Mouse (Mus musculus): ENCODE measurements around the gene Anapc16.
"Not testable (repeated sequence)": the region's sequence is repeated elsewhere in the genome, so short reads cannot be mapped to it uniquely, and the experiment has no call there.

Anapc16 gene

DNA sequence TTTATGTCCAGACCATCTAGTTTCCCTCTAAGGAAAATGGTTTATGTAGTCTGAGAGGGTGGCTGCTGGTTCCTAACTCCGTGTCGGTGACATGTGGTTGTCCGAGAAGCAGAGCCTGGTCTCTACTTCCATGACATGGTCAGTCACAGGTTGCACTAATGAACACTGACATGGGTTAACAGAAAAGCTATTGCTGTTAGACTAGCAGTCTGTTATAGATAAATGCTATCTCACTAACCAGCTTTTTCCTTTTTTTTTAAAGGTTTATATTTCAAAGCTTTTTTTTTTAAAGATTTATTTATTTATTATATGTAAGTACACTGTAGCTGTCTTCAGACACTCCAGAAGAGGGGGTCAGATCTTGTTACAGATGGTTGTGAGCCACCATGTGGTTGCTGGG lies 3.9 kb downstream of the Anapc16 start:
- no peak for DNase-seq (ENCODE audit: low spot score)

DNA sequence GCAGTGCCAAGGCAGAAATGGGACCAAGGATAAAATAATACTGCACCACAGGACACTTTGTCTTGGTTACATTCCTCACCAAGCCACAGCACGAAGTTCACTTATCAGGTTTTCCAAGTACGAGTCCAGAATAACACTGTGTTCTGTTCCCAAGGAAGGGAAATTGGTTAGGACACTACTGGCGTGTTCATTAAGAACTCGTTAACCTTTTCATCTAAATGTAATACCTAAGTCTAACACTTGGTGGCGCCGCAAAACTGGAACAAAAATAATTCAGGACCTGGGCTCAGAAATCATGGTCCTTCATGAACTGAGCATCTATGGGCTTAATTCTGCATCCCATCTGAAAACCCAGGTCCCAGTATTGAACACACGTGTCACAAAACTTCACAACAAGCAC lies 5.3 kb downstream of the Anapc16 start:
- no peak for DNase-seq (ENCODE audit: low spot score)

- DNase-seq (ENCODE audit: low spot score): no peak
These were observed 7.0 kb downstream of the Anapc16 start for GRCm38 (mm10) chr10:59995889-59996288.

GRCm38 (mm10) chr10:59993813-59994212 lies 9.1 kb downstream of the Anapc16 start:
- DNase-seq (ENCODE audit: low spot score): not testable (repeated sequence)

DNA sequence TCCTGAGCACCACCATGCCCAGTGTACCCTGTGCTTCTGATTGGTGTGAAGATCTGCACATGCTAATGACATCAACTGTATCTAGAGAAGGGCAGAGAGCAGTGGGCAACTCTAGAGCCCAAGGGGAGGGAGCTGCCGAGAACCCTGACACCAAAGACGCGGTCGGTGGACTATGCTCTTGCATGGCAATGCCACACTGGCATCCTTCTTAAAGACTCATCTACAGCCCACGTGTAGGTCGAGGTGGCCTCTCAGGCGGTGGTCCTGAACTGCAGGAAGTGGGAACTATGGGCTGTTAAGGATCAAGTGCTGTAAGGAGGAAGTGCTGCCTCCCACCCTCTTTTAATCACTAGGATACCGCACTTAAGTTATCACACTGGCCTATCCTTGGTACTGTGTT lies 10.9 kb downstream of the Anapc16 start:
- no peak for DNase-seq (ENCODE audit: low spot score)

GRCm38 (mm10) chr10:59991262-59991880 lies 11.6 kb downstream of the Anapc16 start:
- DNase-seq (ENCODE audit: low spot score): no peak

DNA sequence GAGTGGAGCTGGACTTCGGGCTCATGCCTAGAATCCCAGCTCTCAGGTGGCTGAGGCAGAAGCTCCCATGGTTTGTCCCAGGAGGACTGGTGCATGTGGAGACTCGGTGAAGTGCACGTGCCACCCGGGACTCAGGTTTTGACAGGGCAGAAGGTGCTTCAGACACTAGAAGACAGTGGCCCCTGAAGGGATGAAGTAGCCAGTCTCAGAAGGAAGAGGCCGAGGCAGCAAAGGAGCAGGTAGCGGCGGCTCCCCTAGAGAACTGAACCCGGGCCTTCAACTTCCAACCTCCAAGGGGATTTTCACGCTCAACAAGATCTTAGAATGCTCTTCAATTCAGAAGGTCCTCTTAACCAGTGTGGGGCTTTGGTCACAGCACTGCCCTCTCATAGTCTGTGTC lies 12.5 kb downstream of the Anapc16 start:
- no peak for DNase-seq (ENCODE audit: low spot score)

DNA sequence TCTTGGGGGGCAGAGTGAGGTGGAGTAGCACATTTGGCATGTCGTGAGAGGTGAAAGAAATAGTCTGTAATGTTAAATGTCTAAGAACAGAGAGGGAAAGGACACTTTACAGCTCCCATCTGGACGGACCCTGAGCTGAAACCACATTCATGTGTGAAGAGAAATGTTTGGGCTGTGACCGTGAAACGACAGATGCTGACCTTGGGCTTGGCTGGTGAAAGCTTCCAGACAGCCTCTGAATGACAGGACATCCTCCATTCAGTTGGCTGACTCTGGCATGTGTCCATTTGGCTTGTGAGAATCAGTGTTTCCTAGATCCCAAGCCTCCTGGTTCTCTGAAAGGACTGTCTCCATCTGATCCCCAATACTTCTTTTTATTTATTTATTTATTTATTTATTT lies 14.9 kb downstream of the Anapc16 start:
- DNase-seq (ENCODE audit: low spot score): no peak

- DNase-seq (ENCODE audit: low spot score): no peak
These were observed 20.5 kb downstream of the Anapc16 start for GRCm38 (mm10) chr10:59982379-59982873.

GRCm38 (mm10) chr10:59981792-59982191 lies 21.1 kb downstream of the Anapc16 start:
- DNase-seq (ENCODE audit: low spot score): no peak

DNA sequence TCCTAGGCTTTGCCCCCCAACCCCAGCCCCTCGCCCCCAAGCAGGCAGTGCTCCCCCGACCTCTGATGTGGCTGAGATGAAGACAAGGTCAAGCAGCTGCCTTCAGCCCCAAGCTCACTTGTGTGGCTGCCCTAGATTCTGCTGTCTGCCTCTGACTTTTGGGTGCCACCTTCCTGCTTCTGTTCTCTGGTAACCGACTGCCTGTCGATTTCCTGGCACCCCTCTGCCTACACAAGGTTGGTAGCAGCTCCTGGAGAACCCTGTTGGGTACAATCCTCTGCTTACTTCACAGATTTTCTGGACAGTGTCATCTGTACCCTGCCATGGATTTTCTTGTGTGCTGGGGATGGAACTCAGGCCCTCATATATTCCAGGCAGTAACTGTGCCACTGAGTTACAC lies 21.6 kb downstream of the Anapc16 start:
- DNase-seq (ENCODE audit: low spot score): no peak

DNA sequence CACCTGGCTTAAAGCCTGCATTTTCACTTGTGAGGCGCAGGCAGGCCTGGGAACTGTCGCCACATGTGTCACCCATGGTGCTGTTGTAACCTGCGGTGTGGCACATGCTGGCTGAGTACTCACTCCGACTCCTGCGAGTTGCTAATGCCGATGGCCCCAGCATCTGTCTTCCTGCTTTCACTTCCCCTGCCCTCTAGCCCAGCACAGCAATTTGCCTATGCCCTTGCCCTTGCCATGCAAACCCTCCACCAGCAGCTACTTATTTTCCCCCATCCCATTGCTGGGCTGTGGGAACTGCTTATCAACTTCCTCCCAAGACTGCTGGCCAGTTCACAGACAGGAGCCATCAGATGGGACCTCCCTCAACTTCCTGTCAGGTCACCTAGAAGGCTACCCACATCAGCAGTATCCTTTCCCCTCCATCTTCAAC lies 22.1 kb downstream of the Anapc16 start:
- DNase-seq (ENCODE audit: low spot score): no peak

- DNase-seq (ENCODE audit: low spot score): no peak
These were observed 23.8 kb downstream of the Anapc16 start for GRCm38 (mm10) chr10:59978873-59979743.

- no peak for DNase-seq (ENCODE audit: low spot score)
These were observed 24.5 kb downstream of the Anapc16 start for GRCm38 (mm10) chr10:59978401-59978800.

DNA sequence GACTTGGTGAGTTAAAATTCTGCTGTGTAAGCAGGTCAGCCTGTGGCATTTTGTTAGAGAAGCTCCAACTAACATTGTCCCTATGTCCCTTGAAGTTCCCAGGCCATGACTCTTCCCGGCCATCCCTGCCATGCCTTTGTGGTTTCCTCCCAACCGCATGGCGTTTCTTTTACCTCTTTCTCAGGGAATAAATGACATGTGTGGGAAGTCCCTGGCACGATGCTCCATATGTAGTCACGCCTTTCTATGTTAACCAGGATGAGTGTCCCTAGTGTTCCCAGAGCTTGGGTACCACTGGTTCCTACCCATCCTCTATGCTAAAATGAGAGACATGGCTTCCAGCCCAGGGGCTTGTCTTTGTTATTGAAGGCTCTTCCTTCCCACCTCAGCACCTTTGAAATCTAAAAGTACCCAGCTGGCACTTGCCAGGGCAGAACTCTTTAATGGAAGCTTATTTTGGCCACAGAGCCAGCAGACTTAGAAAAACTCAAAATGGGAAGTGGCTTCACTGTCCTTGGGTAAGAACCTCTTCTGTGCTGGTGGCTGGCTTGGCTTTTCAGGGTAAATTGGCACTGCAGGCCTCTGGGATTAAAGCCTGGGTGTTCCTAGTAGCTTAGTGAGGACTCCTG lies 25.1 kb downstream of the Anapc16 start:
- no peak for DNase-seq (ENCODE audit: low spot score)

DNA sequence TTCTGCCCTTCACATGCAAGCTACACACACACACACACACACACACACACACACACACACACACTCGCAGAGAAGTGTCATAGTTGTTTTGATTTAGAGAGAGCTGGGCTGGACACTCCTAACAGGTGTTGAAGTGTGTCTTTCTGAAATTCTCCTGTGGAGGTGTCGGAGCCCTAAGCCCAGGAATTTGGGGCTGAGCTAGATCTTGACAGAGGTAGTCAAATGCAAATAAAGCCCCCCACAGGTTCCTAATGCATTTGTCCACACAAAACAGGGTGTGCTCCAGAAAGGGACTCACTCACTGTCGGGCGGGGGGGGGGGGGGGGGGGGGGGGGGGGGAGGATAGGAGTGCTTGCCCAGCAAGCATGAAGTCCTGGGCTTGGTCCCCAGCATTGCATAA lies 25.8 kb downstream of the Anapc16 start:
- no peak for DNase-seq (ENCODE audit: low spot score)

DNA sequence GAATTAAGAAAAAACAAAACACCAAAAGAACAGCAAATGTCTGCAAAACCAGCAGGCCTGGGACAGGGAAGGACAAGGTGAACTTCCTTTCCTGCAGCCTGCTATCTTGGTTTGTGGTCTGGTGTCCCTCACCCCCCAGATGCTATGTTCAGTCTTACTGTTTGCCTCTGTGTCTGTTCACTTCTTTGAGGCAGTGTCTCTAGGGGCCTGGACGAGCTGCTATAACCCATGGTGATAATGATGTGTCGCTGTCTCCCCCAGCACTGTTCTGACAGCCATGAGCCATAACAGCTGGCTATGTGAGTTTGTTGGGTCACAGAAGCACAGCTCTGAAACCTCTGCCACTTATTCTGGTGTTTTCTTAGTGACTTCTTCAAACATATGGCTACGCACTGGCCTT lies 28.1 kb downstream of the Anapc16 start:
- no peak for DNase-seq (ENCODE audit: low spot score)

GRCm38 (mm10) chr10:59974191-59974664 lies 28.7 kb downstream of the Anapc16 start:
- DNase-seq (ENCODE audit: low spot score): no peak

- no peak for DNase-seq (ENCODE audit: low spot score)
These were observed 29.5 kb downstream of the Anapc16 start for GRCm38 (mm10) chr10:59973400-59973799.

DNA sequence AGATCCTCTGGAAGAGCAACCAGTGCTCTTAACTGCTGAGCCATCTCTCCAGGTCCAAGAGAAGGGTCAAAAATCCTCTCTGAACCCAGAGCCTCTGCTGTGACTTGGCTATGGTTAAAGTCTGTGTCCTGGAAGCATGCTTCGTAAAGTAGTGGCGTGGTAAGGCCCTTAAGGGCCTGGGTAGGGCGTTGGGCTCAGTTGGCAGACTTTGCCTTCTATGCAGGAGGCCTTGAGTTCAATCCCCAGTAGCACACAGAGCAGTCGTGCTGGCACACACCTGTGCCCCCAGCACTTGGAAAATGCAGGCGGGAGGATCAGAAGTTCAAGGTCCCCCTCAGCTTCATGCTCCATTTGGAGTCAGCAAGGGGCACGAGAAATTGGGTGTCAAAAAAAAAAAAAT lies 29.9 kb downstream of the Anapc16 start:
- DNase-seq (ENCODE audit: low spot score): no peak

DNA sequence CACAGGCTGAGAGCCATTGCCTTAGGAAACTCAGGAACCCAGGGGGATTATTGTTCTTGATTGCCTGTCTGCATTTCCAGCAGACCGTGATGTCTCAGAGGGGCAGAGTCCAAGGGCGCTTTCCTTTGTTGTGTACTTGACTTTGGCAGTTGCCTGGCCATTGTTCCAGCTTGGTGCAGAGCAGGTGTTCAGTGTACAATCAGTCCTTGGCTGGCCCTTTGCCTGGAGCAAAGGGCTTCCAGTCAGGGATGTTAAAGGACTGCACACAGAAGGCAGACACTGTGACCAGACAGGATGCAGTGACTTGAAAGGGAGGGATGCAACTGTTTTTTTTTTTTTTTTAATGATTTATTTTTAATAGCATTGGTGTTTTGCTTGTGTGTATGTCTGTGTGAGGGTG lies 30.4 kb downstream of the Anapc16 start:
- DNase-seq (ENCODE audit: low spot score): no peak

DNA sequence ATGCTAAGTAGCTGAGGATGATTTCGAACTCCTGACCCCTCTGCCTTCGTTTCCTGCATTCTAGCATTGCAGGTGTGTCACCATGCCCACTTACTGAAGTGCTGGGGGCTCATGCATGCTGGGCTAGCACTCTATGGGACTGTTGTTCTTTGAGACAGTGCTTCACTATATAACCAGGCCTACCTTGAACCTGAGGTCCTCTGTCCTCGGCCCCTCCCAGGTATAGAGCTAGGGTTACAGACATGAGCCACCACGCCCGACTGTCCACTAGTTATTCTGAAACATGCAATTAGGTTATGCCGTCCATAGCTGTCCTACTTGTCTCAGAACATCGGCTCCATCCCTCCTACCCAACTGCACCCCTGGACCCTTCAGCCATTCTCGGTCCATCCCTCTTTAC lies 31.1 kb downstream of the Anapc16 start:
- DNase-seq (ENCODE audit: low spot score): no peak
